Mouse (Mus musculus): ENCODE results near the gene Hbq1a. TPM values are rescaled to one million over a fixed set of nuclear protein-coding genes. Genes with fewer than 3 reads are reported as not detected.
"Not testable (repeated sequence)": the region's sequence is repeated elsewhere in the genome, so short reads cannot be mapped to it uniquely, and the experiment has no call there.

Hbq1a gene
- polyA plus RNA-seq, 1 experiment from 2014 or later = 0.67 TPM

GRCm38 (mm10) chr11:32285031-32285775 is 14.7 kb upstream of the Hbq1a start:
- 81% methylated on average over 7 of the region's 7 CpGs for WGBS
- Histone ChIP-seq H3K27me3 (peaks cover 5% of the 10 kb centered on the region), H3K4me1 (no peaks in the 10 kb centered on the region), H3K27ac (replicated peaks) (no peak overlapping the region), H3K36me3 (no peaks in the 10 kb centered on the region), H3K9ac (no peak overlapping the region), H3K4me2 (replicated peaks) (no peak overlapping the region), H3K9me3 (replicated peaks) (no peaks in the 10 kb centered on the region), H3K4me3 (replicated peaks) (no peak overlapping the region)
- no peak for ATAC-seq (ENCODE audit: insufficient number of reproducible peaks, low FRiP score, low TSS enrichment, low read depth)

- not testable (repeated sequence) for H3K9me3 ChIP-seq (replicated peaks); H3K4me3 ChIP-seq (replicated peaks); H3K27ac ChIP-seq (replicated peaks); H3K9ac ChIP-seq; H3K4me1 ChIP-seq; ATAC-seq (ENCODE audit: insufficient number of reproducible peaks, low FRiP score, low TSS enrichment, low read depth); H3K27me3 ChIP-seq; H3K36me3 ChIP-seq; H3K4me2 ChIP-seq (replicated peaks)
Observed at GRCm38 (mm10) chr11:32285887-32286286, 14.0 kb upstream of the Hbq1a start.

- not testable (repeated sequence) for H3K4me1 ChIP-seq; H3K36me3 ChIP-seq; H3K27me3 ChIP-seq; H3K9me3 ChIP-seq (replicated peaks); H3K27ac ChIP-seq (replicated peaks); H3K9ac ChIP-seq
- Histone ChIP-seq H3K4me3 (replicated peaks) (peak within 1 kb of the TSS; percentile 30), H3K4me2 (replicated peaks) (peak within 1 kb of the TSS; percentile 51)
- WGBS = 19% methylated on average over 31 of the region's 33 CpGs
- peak; percentile 63 for ATAC-seq (ENCODE audit: insufficient number of reproducible peaks, low FRiP score, low TSS enrichment, low read depth)
Observed at GRCm38 (mm10) chr11:32286695-32287492, 13.0 kb upstream of the Hbq1a start, which contains the start of gene Hbq1b. Gene Hbq1b (plus strand): TSS chr11:32286965.

GRCm38 (mm10) chr11:32287493-32287825 is 12.4 kb upstream of the Hbq1a start:
- no peaks in the 10 kb centered on the region for H3K4me1 ChIP-seq
- peaks cover 5% of the 10 kb centered on the region for H3K27me3 ChIP-seq
- no peaks in the 10 kb centered on the region for H3K36me3 ChIP-seq
- H3K9ac ChIP-seq = no peak overlapping the region
- 65% methylated on average over 9 of the region's 9 CpGs for WGBS
- no peaks in the 10 kb centered on the region for H3K9me3 ChIP-seq (replicated peaks)
- H3K27ac ChIP-seq (replicated peaks) = no peak overlapping the region
- no peak for ATAC-seq (ENCODE audit: insufficient number of reproducible peaks, low FRiP score, low TSS enrichment, low read depth)
- H3K4me3 ChIP-seq (replicated peaks) = no peak overlapping the region
- H3K4me2 ChIP-seq (replicated peaks) = no peak overlapping the region

- not testable (repeated sequence) for H3K9ac ChIP-seq; H3K27me3 ChIP-seq; H3K36me3 ChIP-seq; H3K27ac ChIP-seq (replicated peaks); H3K4me3 ChIP-seq (replicated peaks); H3K9me3 ChIP-seq (replicated peaks); ATAC-seq (ENCODE audit: insufficient number of reproducible peaks, low FRiP score, low TSS enrichment, low read depth); H3K4me1 ChIP-seq; H3K4me2 ChIP-seq (replicated peaks)
- 77% methylated on average over 4 of the region's 4 CpGs for WGBS
Observed at GRCm38 (mm10) chr11:32292819-32293218, 7.0 kb upstream of the Hbq1a start.

- not testable (repeated sequence) for H3K27me3 ChIP-seq; ATAC-seq (ENCODE audit: insufficient number of reproducible peaks, low FRiP score, low TSS enrichment, low read depth)
- WGBS = 64% methylated on average over 3 of the region's 3 CpGs
Observed at GRCm38 (mm10) chr11:32293479-32293878, 6.4 kb upstream of the Hbq1a start.

GRCm38 (mm10) chr11:32296203-32296602 is 3.7 kb upstream of the Hbq1a start, which contains the start of gene Hba-a2:
Gene Hba-a2 (plus strand): TSS chr11:32296489.
- H3K27ac ChIP-seq (replicated peaks); ATAC-seq (ENCODE audit: insufficient number of reproducible peaks, low FRiP score, low TSS enrichment, low read depth); H3K9ac ChIP-seq; H3K4me1 ChIP-seq; H3K4me3 ChIP-seq (replicated peaks); H3K4me2 ChIP-seq (replicated peaks); H3K27me3 ChIP-seq; H3K36me3 ChIP-seq; H3K9me3 ChIP-seq (replicated peaks): not testable (repeated sequence)
- no CpG with 5 or more reads among the region's 4 CpGs for WGBS

More at GRCm38 (mm10) chr11:32293479-32293878, 6.4 kb upstream of the Hbq1a start:
- H3K36me3 ChIP-seq; H3K4me1 ChIP-seq; H3K9me3 ChIP-seq (replicated peaks); H3K4me2 ChIP-seq (replicated peaks); H3K9ac ChIP-seq; H3K4me3 ChIP-seq (replicated peaks); H3K27ac ChIP-seq (replicated peaks): not testable (repeated sequence)

GRCm38 (mm10) chr11:32297417-32297816 is 2.5 kb upstream of the Hbq1a start:
- peaks cover 14% of the 10 kb centered on the region for H3K27me3 ChIP-seq
- not testable (repeated sequence) for H3K36me3 ChIP-seq; H3K4me2 ChIP-seq (replicated peaks); H3K9me3 ChIP-seq (replicated peaks); H3K4me1 ChIP-seq; H3K27ac ChIP-seq (replicated peaks); ATAC-seq (ENCODE audit: insufficient number of reproducible peaks, low FRiP score, low TSS enrichment, low read depth); H3K9ac ChIP-seq; H3K4me3 ChIP-seq (replicated peaks)
- WGBS = 44% methylated on average over 2 of the region's 2 CpGs

- Histone ChIP-seq H3K36me3 (no peaks in the 10 kb centered on the region), H3K9ac (no peak overlapping the region), H3K4me1 (no peaks in the 10 kb centered on the region), H3K27ac (replicated peaks) (no peak overlapping the region), H3K27me3 (peaks cover 14% of the 10 kb centered on the region), H3K4me2 (replicated peaks) (no peak overlapping the region), H3K9me3 (replicated peaks) (no peaks in the 10 kb centered on the region), H3K4me3 (replicated peaks) (no peak overlapping the region)
- ATAC-seq (ENCODE audit: insufficient number of reproducible peaks, low FRiP score, low TSS enrichment, low read depth) = no peak
- 90% methylated on average over 1 of the region's 1 CpGs for WGBS
Observed at GRCm38 (mm10) chr11:32297866-32298531, 1.9 kb upstream of the Hbq1a start.

GRCm38 (mm10) chr11:32298532-32298918 is 1.3 kb upstream of the Hbq1a start:
- Histone ChIP-seq H3K27ac (replicated peaks) (no peak overlapping the region), H3K9ac (no peak overlapping the region), H3K4me3 (replicated peaks) (no peak overlapping the region), H3K4me2 (replicated peaks) (no peak overlapping the region), H3K36me3 (no peaks in the 10 kb centered on the region), H3K9me3 (replicated peaks) (no peaks in the 10 kb centered on the region), H3K4me1 (no peaks in the 10 kb centered on the region), H3K27me3 (peaks cover 14% of the 10 kb centered on the region)
- WGBS = 94% methylated on average over 2 of the region's 2 CpGs
- no peak for ATAC-seq (ENCODE audit: insufficient number of reproducible peaks, low FRiP score, low TSS enrichment, low read depth)

Measured in embryonic facial prominence, embryonic 15.5 days (tissue).